Mouse (Mus musculus) CD4-positive, CD25-positive, alpha-beta regulatory T cell, adult 9 weeks (primary cell): Measurements from ENCODE around the gene Krtap2-4. TPM values are rescaled to one million over a fixed set of nuclear protein-coding genes. Genes with fewer than 3 reads are reported as not detected.

Experiments
- polyA plus RNA-seq: library from polyadenylated mRNA; unstranded; fragments of 100-300 nt; shearing (Covaris generic); gene quantifications from one replicate; pipeline ENCODE4 v1.2.1, GENCODE M21; 2017

The Krtap2-4 gene
- polyA plus RNA-seq: not detected

GRCm38 (mm10) chr11:99614796-99615363 lies at the start of gene Krtap2-4:
Krtap2-4 (minus strand) TSS chr11:99614846.

GRCm38 (mm10) chr11:99658467-99659010 lies 43.9 kb upstream of the Krtap2-4 start, which contains the start of gene Gm11563:
Gm11563 (minus strand) TSS chr11:99658960.

GRCm38 (mm10) chr11:99650136-99650535 lies 35.5 kb upstream of the Krtap2-4 start, which contains the start of gene Gm11555:
Gm11555 (minus strand) TSS chr11:99650236.

GRCm38 (mm10) chr11:99643635-99644139 lies 29.0 kb upstream of the Krtap2-4 start, which contains the start of gene Krtap4-7:
Krtap4-7 (minus strand) TSS chr11:99644089.

GRCm38 (mm10) chr11:99634653-99635134 lies 20.0 kb upstream of the Krtap2-4 start, which contains the start of gene Krtap4-2:
Krtap4-2 (minus strand) TSS chr11:99635084.

GRCm38 (mm10) chr11:99628138-99628537 lies 13.5 kb upstream of the Krtap2-4 start, which contains the start of gene Krtap4-1:
Krtap4-1 (minus strand) TSS chr11:99628238.

GRCm38 (mm10) chr11:99620335-99620734 lies 5.7 kb upstream of the Krtap2-4 start, which contains the start of gene Gm11562:
Gm11562 (minus strand) TSS chr11:99620435.

GRCm38 (mm10) chr11:99610089-99610488 lies 4.6 kb downstream of the Krtap2-4 start, which contains the start of gene Gm11937:
Gm11937 (minus strand) TSS chr11:99610189.

GRCm38 (mm10) chr11:99603208-99603607 lies 11.4 kb downstream of the Krtap2-4 start, which contains the start of gene Gm11938:
Gm11938 (minus strand) TSS chr11:99603308.

GRCm38 (mm10) chr11:99597742-99598141 lies 16.9 kb downstream of the Krtap2-4 start, which contains the start of gene Krtap9-3:
Krtap9-3 (minus strand) TSS chr11:99598105.

GRCm38 (mm10) chr11:99590981-99591380 lies 23.7 kb downstream of the Krtap2-4 start, which contains the start of gene Krtap1-3:
Krtap1-3 (minus strand) TSS chr11:99591339.

GRCm38 (mm10) chr11:99583245-99583704 lies 31.4 kb downstream of the Krtap2-4 start, which contains the start of gene Krtap1-4:
Krtap1-4 (minus strand) TSS chr11:99583654.

GRCm38 (mm10) chr11:99580636-99581035 lies 34.0 kb downstream of the Krtap2-4 start, which contains the start of gene Krtap1-5:
Krtap1-5 (minus strand) TSS chr11:99581016.

GRCm38 (mm10) chr11:99566530-99566929 lies 48.1 kb downstream of the Krtap2-4 start, which contains the start of gene Krtap3-1:
Krtap3-1 (minus strand) TSS chr11:99566630.

Other genes starting within 250 kb of the Krtap2-4 start
- gene Krt28, start 239.9 kb downstream of the Krtap2-4 start, polyA plus RNA-seq: not detected
- 18.4 TPM for gene Krt10, start 225.5 kb downstream of the Krtap2-4 start, polyA plus RNA-seq
- gene Krt12, start 192.6 kb downstream of the Krtap2-4 start, polyA plus RNA-seq: not detected
- gene Krt20, start 176.7 kb downstream of the Krtap2-4 start, polyA plus RNA-seq: not detected
- not detected for gene Krt23, start 121.7 kb downstream of the Krtap2-4 start, polyA plus RNA-seq
- gene Krt39, start 93.5 kb downstream of the Krtap2-4 start, polyA plus RNA-seq: not detected
- not detected for gene Krt40, start 71.7 kb downstream of the Krtap2-4 start, polyA plus RNA-seq
- not detected for gene Krtap3-3, start 64.0 kb downstream of the Krtap2-4 start, polyA plus RNA-seq
- not detected for gene Krtap3-2, start 58.0 kb downstream of the Krtap2-4 start, polyA plus RNA-seq
- gene Gm11939, start 55.4 kb downstream of the Krtap2-4 start, polyA plus RNA-seq: not detected
- gene Krtap3-1, start 48.2 kb downstream of the Krtap2-4 start, polyA plus RNA-seq: not detected
- not detected for gene Krtap1-5, start 33.8 kb downstream of the Krtap2-4 start, polyA plus RNA-seq
- not detected for gene Krtap1-4, start 31.2 kb downstream of the Krtap2-4 start, polyA plus RNA-seq
- not detected for gene Krtap1-3, start 23.5 kb downstream of the Krtap2-4 start, polyA plus RNA-seq
- gene Krtap9-3, start 16.7 kb downstream of the Krtap2-4 start, polyA plus RNA-seq: not detected
- not detected for gene Gm11938, start 11.5 kb downstream of the Krtap2-4 start, polyA plus RNA-seq
- not detected for gene Gm11937, start 4.7 kb downstream of the Krtap2-4 start, polyA plus RNA-seq
- not detected for gene Gm11562, start 5.6 kb upstream of the Krtap2-4 start, polyA plus RNA-seq
- gene Krtap4-1, start 13.4 kb upstream of the Krtap2-4 start, polyA plus RNA-seq: not detected
- gene Krtap4-2, start 20.2 kb upstream of the Krtap2-4 start, polyA plus RNA-seq: not detected
- not detected for gene Krtap4-7, start 29.2 kb upstream of the Krtap2-4 start, polyA plus RNA-seq
- not detected for gene Gm11555, start 35.4 kb upstream of the Krtap2-4 start, polyA plus RNA-seq
- gene Gm11563, start 44.1 kb upstream of the Krtap2-4 start, polyA plus RNA-seq: not detected
- not detected for gene Krtap4-6, start 51.1 kb upstream of the Krtap2-4 start, polyA plus RNA-seq
- not detected for gene Gm14190, start 75.9 kb upstream of the Krtap2-4 start, polyA plus RNA-seq
- not detected for gene Gm14180, start 119.4 kb upstream of the Krtap2-4 start, polyA plus RNA-seq
- gene Gm11595, start 158.1 kb upstream of the Krtap2-4 start, polyA plus RNA-seq: not detected
- gene Krtap4-8, start 165.9 kb upstream of the Krtap2-4 start, polyA plus RNA-seq: not detected
- gene Krtap4-9, start 170.4 kb upstream of the Krtap2-4 start, polyA plus RNA-seq: not detected
- gene Gm11596, start 178.6 kb upstream of the Krtap2-4 start, polyA plus RNA-seq: not detected
- gene Gm11569, start 184.1 kb upstream of the Krtap2-4 start, polyA plus RNA-seq: not detected
- gene Gm11554, start 189.6 kb upstream of the Krtap2-4 start, polyA plus RNA-seq: not detected
- gene Krtap4-13, start 195.0 kb upstream of the Krtap2-4 start, polyA plus RNA-seq: not detected
- gene Gm11564, start 200.8 kb upstream of the Krtap2-4 start, polyA plus RNA-seq: not detected
- not detected for gene 2300003K06Rik, start 223.2 kb upstream of the Krtap2-4 start, polyA plus RNA-seq
- gene Krtap4-16, start 236.8 kb upstream of the Krtap2-4 start, polyA plus RNA-seq: not detected
- not detected for gene Gm11568, start 243.1 kb upstream of the Krtap2-4 start, polyA plus RNA-seq
- not detected for gene Gm11559, start 249.6 kb upstream of the Krtap2-4 start, polyA plus RNA-seq